Mouse (Mus musculus) CH12.LX (cell line): ENCODE data around the gene Kif13a. TPM values are rescaled to one million over a fixed set of nuclear protein-coding genes. Genes with fewer than 3 reads are reported as not detected.

Experiments
- DNase-seq: peaks from one replicate; pipeline ENCODE4 v3.0.0-alpha.2; 2013; ENCODE audit errors: extremely low read depth
- H3K27ac ChIP-seq: 2 replicates; pipeline ENCODE4 v1.5.1; 2012; ENCODE audit warnings: low read depth, mild to moderate bottlenecking, control low read depth, moderate library complexity; ENCODE audit not compliant: insufficient read depth
- H3K27me3 ChIP-seq: replicated peaks from 2 replicates; pipeline ENCODE3; 2012; ENCODE audit warnings: inconsistent platforms
- H3K36me3 ChIP-seq, 2 experiments: replicated peaks in 1 of 2; 2 replicates each; pipeline versions ENCODE3 to v1.6.1; 2012; ENCODE audit warnings: inconsistent platforms in 1 of 2, low read length in 1 of 2, mild to moderate bottlenecking in 1 of 2, mixed read lengths in 1 of 2, moderate library complexity in 1 of 2; ENCODE audit not compliant: control insufficient read depth in 1 of 2, insufficient read depth in 1 of 2
- H3K4me1 ChIP-seq, 2 experiments: 2 replicates each; pipeline ENCODE4 v1.6.1; 2012; ENCODE audit warnings: inconsistent platforms in 1 of 2, moderate library complexity in 1 of 2; ENCODE audit not compliant: insufficient read depth in 2 of 2, control insufficient read depth in 1 of 2
- H3K4me2 ChIP-seq: 2 replicates; pipeline ENCODE4 v1.6.1; 2012; ENCODE audit warnings: low read depth, mild to moderate bottlenecking, control low read depth; ENCODE audit not compliant: poor library complexity, insufficient read depth, severe bottlenecking
- H3K4me3 ChIP-seq, 3 experiments: fragments of 150-350 bp in 1 of 3; sonication (generic) in 1 of 3; replicated peaks in 1 of 3; 2 replicates each; pipeline versions ENCODE3 to v1.5.1; 2011 to 2012; ENCODE audit warnings: low read depth in 2 of 3, low read length in 2 of 3, mild to moderate bottlenecking in 2 of 3, moderate library complexity in 2 of 3, control low read depth in 1 of 3, improper control_type of control experiment in 1 of 3, inconsistent platforms in 1 of 3, mixed read lengths in 1 of 3; ENCODE audit not compliant: poor library complexity in 1 of 3
- H3K79me2 ChIP-seq: replicated peaks from 2 replicates; pipeline ENCODE4 v1.6.1; 2012; ENCODE audit warnings: mild to moderate bottlenecking, moderate library complexity; ENCODE audit not compliant: control insufficient read depth, poor library complexity, insufficient read depth, severe bottlenecking; ENCODE audit errors: extremely low read depth
- H3K9ac ChIP-seq: 2 replicates; pipeline ENCODE4 v1.6.1; 2012; ENCODE audit warnings: low read depth, mild to moderate bottlenecking, control low read depth, moderate library complexity; ENCODE audit not compliant: insufficient read depth
- H3K9me3 ChIP-seq: replicated peaks from 2 replicates; pipeline ENCODE3; 2012; ENCODE audit warnings: low read length, inconsistent platforms, mixed read lengths
- CHD2 ChIP-seq: IDR thresholded peaks from 2 replicates; pipeline ENCODE4 v1.6.1; 2011; ENCODE audit warnings: low read length, improper control_type of control experiment
- E2F4 ChIP-seq: IDR thresholded peaks from 2 replicates; pipeline ENCODE4 v1.6.1; 2011; ENCODE audit warnings: low read depth, low read length, improper control_type of control experiment; ENCODE audit not compliant: insufficient replicate concordance
- ELF1 ChIP-seq: IDR thresholded peaks from 2 replicates; pipeline ENCODE4 v1.6.1; 2014; ENCODE audit warnings: low read depth, mild to moderate bottlenecking, inconsistent platforms, low read length, improper control_type of control experiment
- ETS1 ChIP-seq: conservative IDR thresholded peaks from 2 replicates; pipeline ENCODE4 v1.6.1; 2012; ENCODE audit warnings: low read depth, mild to moderate bottlenecking, inconsistent platforms, low read length, improper control_type of control experiment, moderate library complexity
- MAFK ChIP-seq: IDR thresholded peaks from 2 replicates; pipeline ENCODE4 v1.6.1; 2011; ENCODE audit warnings: low read length, improper control_type of control experiment; ENCODE audit not compliant: insufficient replicate concordance
- MAZ ChIP-seq: IDR thresholded peaks from 2 replicates; pipeline ENCODE4 v1.6.1; 2012; ENCODE audit warnings: low read depth, mild to moderate bottlenecking, inconsistent platforms, low read length, improper control_type of control experiment, moderate library complexity
- MYC ChIP-seq: IDR thresholded peaks from 2 replicates; pipeline ENCODE4 v1.6.1; 2011; ENCODE audit warnings: low read depth, mild to moderate bottlenecking, improper control_type of control experiment, low read length
- NRF1 ChIP-seq: IDR thresholded peaks from 2 replicates; pipeline ENCODE4 v1.6.1; 2014; ENCODE audit warnings: low read depth, mild to moderate bottlenecking, inconsistent platforms, low read length, improper control_type of control experiment, moderate library complexity
- POLR2AphosphoS2 ChIP-seq: IDR thresholded peaks from 2 replicates; pipeline ENCODE4 v1.6.1; 2011; ENCODE audit warnings: low read depth, low read length, improper control_type of control experiment
- SIN3A ChIP-seq: IDR thresholded peaks from 2 replicates; pipeline ENCODE4 v1.6.1; 2012; ENCODE audit warnings: low read length, improper control_type of control experiment, inconsistent platforms
- TBP ChIP-seq: conservative IDR thresholded peaks from 2 replicates; pipeline ENCODE4 v1.6.1; 2011; ENCODE audit warnings: low read depth, low read length, improper control_type of control experiment
- USF2 ChIP-seq: conservative IDR thresholded peaks from 2 replicates; pipeline ENCODE4 v1.6.1; 2011; ENCODE audit warnings: low read depth, low read length, improper control_type of control experiment
- ZMIZ1 ChIP-seq: IDR thresholded peaks from 2 replicates; pipeline ENCODE4 v1.6.1; 2012; ENCODE audit warnings: low read depth, mild to moderate bottlenecking, inconsistent platforms, low read length, improper control_type of control experiment
- dilution Hi-C: fragments of 300-500 bp; cut with MboI; formaldehyde crosslinking; loops from 2 replicates; pipeline ENCODE4 v1.14.3; 2020; ENCODE audit warnings: low sequenced_read_pairs; ENCODE audit not compliant: extremely low pct_unique_long_range_greater_than_20kb, extremely low pct_ligation_motif_present
- in situ Hi-C: fragments of 300-500 bp; cut with MboI; formaldehyde crosslinking; loops from 3 replicates; pipeline ENCODE4 v1.14.3; 2019; ENCODE audit warnings: low sequenced_read_pairs, low pct_ligation_motif_present, low pct_unique_long_range_greater_than_20kb, mixed read lengths
- polyA plus RNA-seq: library from polyadenylated mRNA; unstranded; fragments of >175 nt; gene quantifications from 2 replicates; pipeline ENCODE4 v1.2.1, GENCODE M21; 2012; ENCODE audit warnings: low read depth; ENCODE audit not compliant: insufficient read length
- total RNA-seq, 2 experiments: library from RNA; depleted of rRNA; stranded (reverse); fragments of 300-350 nt in 1 of 2; fragments of >200 nt in 1 of 2; gene quantifications; 2 replicates each; pipeline ENCODE4 v1.2.3; 2012 to 2014

Gene Kif13a
- total and polyA plus RNA-seq, 3 experiments, result not detected

GRCm38 (mm10) chr13:46757946-46758345 is 171.7 kb downstream of the Kif13a start:
- peaks cover 4 to 7% of the 10 kb centered on the region in 2 experiments for H3K4me1 ChIP-seq
- TF ChIP-seq ELF1 (no peak), ZMIZ1 (no peak), ETS1 (no peak), MAFK (no peak), TBP (no peak), NRF1 (no peak), MYC (no peak), E2F4 (no peak), POLR2AphosphoS2 (no peak), CHD2 (no peak), MAZ (no peak), SIN3A (no peak)
- no peaks in the 10 kb centered on the region for H3K79me2 ChIP-seq
- H3K27ac ChIP-seq, result no peak overlapping the region
- no peak overlapping the region for H3K4me3 ChIP-seq
- H3K9me3 ChIP-seq, result no peaks in the 10 kb centered on the region
- H3K36me3 ChIP-seq, result no peaks in the 10 kb centered on the region
- dilution Hi-C loops (no loop called here), in situ Hi-C loops (no loop called here)
- no peak overlapping the region for H3K9ac ChIP-seq
- DNase-seq, result no peak
- H3K4me2 ChIP-seq, result no peak overlapping the region
- H3K27me3 ChIP-seq, result no peaks in the 10 kb centered on the region

GRCm38 (mm10) chr13:46753294-46753693 is 176.4 kb downstream of the Kif13a start:
- H3K9ac ChIP-seq, result no peak overlapping the region
- peaks cover 0 to 4% of the 10 kb centered on the region in 2 experiments; a peak in 2 of 4 replicates for H3K4me1 ChIP-seq
- H3K27ac ChIP-seq, result no peak overlapping the region
- H3K4me3 ChIP-seq, result no peak overlapping the region
- dilution Hi-C loops (no loop called here), in situ Hi-C loops (no loop called here)
- H3K79me2 ChIP-seq, result no peaks in the 10 kb centered on the region
- H3K4me2 ChIP-seq, result no peak overlapping the region
- no peak for DNase-seq
- H3K27me3 ChIP-seq, result no peaks in the 10 kb centered on the region
- TF ChIP-seq USF2, result no peak
- no peak for TF ChIP-seq NRF1
- no peak for TF ChIP-seq TBP
- no peak for TF ChIP-seq SIN3A
- TF ChIP-seq, all 38 proteins: peak for 0
- no peaks in the 10 kb centered on the region for H3K36me3 ChIP-seq
- no peaks in the 10 kb centered on the region for H3K9me3 ChIP-seq

GRCm38 (mm10) chr13:46752566-46753229 is 177.0 kb downstream of the Kif13a start:
- Histone ChIP-seq H3K4me3 (no peak overlapping the region), H3K27me3 (no peaks in the 10 kb centered on the region), H3K27ac (no peak overlapping the region), H3K4me2 (no peak overlapping the region), H3K9ac (no peak overlapping the region), H3K9me3 (no peaks in the 10 kb centered on the region), H3K4me1 (peaks cover 0 to 4% of the 10 kb centered on the region in 2 experiments; a peak in 2 of 4 replicates)
- in situ Hi-C loops, result no loop called here
- dilution Hi-C loops, result no loop called here
- no peak for DNase-seq
- no peak for TF ChIP-seq POLR2AphosphoS2
- TF ChIP-seq, all 38 proteins: peak for 0
- no peaks in the 10 kb centered on the region for H3K79me2 ChIP-seq
- no peaks in the 10 kb centered on the region for H3K36me3 ChIP-seq
